Mouse (Mus musculus) regulatory T cell (primary cell): ENCODE data around the gene Tigit.

ENCODE experiments used
- in situ Hi-C: fragments of 300-600 bp; cut with MboI, MseI; formaldehyde crosslinking; loops from one replicate; pipeline ENCODE4 v1.15.1; 2025; ENCODE audit warnings: high pct_unique_total_duplicates

Tigit gene

DNA sequence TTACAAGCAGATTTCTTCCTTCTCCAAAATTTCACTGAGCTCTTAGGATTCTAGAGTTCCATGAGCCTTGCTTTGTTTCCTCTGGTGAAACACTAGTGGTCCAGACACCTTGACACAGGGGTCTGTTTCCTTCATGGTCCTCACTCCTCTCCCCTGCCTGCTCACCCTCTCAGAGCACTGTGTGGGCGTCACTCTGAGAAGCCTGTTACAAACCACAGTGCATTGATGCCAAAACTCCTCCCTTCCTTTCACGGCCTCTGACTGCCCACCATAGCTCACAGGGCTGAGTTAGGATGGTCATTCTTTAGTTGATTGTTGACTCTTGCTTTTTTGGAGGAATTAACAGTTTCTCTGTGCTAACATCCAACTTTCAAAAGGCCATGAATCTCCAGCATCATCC lies 43.6 kb downstream of the Tigit start:
- in situ Hi-C loops = no loop called here

DNA sequence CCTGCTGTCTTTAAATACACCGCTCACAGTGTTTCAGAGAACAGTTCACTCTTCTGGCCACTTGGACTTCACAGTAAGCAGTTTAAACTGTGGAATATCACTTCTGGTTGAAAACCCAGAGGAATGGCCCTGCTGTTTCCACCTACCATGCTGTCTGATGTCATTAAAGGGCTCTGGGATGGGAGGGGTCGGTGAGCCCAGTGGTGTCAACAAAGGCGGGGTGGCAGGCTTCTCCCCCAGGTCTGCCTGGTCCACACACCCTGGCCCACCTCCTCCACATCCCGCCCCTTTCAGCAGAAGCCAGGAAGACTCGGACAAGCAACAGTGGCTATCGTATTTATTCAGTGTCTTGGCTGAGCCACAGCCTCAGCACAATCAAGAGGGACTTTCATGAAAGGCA lies 44.7 kb downstream of the Tigit start:
- in situ Hi-C loops = no loop called here

DNA sequence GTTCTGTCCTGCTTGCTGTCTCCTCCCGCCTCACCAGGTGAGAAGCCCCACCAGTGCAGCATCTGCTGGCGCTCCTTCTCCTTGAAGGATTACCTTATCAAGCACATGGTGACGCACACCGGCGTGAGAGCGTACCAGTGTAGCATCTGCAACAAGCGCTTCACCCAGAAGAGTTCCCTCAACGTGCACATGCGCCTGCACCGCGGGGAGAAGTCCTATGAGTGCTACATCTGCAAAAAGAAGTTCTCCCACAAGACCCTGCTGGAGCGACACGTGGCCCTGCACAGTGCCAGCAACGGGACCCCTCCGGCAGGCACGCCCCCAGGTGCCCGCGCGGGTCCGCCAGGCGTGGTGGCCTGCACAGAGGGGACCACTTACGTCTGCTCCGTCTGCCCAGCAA lies 45.7 kb downstream of the Tigit start:
- in situ Hi-C loops = no loop called here

DNA sequence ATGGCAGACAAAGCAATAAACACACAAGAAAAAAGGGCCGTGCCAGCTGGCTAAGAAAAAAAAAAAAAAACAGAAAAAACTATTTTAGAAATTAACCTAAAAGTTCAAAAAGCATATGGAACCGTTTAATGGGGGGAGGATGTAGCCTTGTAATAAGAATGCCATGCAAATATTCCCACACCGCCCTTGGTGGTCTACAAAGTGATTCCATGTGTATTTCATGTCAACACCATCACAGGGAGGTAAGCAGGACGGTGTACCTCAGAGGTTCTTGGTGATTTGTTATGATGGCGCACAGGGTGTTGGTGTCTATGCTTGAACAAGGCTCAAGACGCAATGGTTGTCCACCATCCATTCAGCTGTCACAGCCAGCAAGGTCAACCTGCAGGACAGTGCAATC lies 46.6 kb downstream of the Tigit start:
- in situ Hi-C loops = no loop called here

DNA sequence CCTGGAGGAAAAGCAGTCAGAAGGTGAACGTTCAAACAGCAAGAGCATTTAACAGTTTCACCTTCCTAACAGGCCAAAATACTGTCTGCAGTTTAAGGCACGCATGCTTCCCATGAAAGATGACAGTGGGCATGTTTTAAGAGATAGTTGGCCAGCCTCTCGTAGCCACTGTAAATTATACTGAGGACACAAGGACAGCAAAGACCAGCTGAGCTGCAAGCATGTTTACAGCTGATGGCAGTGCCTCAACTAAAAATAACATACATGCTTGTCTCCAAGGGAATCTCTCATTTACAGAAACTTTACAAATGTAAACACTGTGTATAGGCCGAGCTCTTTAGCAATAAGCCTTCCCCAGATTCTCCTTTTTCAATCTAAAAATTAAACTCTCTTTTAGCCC lies 47.6 kb downstream of the Tigit start:
- in situ Hi-C loops = no loop called here

DNA sequence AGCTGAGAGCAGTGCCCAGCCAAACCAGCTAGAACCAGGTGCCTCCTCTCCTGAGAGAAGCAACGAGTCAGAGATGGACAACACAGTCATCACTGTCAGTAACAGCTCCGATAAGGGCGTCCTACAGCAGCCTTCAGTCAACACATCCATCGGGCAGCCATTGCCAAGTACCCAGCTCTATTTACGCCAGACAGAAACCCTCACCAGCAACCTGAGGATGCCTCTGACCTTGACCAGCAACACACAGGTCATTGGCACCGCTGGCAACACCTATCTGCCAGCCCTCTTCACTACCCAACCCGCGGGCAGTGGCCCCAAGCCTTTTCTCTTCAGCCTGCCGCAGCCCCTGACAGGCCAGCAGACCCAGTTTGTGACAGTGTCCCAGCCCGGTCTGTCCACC lies 53.6 kb downstream of the Tigit start:
- in situ Hi-C loops = no loop called here

DNA sequence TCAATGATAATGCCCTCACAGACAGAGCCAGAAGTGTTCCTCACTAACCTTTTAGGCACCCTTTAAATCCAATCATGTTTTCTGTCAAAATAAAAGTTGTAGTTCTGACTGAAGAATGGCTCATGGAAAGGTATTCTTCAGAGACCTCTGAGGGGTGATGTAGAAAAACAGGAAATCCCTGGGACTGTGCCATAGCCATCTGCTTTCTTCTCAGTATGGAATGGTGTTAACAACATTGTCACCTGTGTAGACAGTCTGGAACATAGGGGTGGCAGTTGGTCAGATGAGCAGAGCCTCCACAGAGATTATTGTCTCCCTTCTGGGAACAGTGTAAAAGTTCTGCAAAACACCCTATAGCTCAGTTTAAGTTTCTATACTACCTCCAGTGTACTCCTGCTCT lies 55.9 kb downstream of the Tigit start:
- in situ Hi-C loops = no loop called here

DNA sequence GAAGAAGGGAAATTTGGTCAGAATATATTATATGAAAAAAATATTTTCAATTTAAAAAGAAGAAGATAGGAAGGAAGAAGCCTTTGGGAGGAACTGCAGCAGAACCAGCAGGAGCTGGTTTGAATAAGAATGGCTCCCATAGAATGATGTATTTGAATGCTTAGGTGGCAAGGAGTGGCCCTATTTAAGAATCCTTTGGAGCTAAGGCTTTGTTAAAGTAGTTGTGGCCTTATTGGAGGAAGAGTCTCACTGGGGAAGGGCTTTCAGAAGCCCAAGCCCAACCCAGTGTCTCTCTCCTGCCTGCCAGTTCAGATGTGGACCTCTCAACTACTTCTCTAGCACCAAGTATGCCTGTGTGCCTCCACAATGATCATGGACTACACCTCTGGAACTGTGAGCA lies 56.9 kb downstream of the Tigit start:
- in situ Hi-C loops = no loop called here

DNA sequence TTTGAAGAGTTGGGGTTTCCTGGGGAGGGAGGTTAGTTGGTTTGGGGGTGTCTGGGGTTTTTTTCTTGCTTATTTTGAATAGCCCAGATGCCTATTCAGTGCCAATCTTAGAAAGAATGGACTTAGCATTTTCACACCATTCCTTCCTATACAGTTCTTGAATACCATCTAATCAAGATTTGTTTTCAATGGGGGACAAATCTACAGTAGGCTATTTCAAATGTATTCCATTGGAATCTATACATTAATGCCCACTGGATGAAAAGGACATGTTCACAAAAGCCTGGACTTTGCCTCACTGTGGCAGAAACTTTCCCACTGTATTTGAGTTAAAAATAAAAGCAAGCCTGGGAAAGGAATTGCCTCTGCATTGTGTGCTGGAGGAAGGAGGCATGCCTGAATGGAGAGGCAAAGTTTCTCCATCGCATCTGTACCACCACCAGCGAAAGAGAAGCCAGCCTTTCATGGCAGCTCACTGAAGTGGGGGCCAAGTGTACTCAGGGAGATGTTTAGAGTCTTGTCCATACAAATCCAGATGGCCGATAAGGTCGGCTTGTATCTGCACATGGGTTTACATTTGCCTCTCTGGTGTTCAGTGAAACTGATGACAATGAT lies 59.4 kb downstream of the Tigit start:
- in situ Hi-C loops = no loop called here

DNA sequence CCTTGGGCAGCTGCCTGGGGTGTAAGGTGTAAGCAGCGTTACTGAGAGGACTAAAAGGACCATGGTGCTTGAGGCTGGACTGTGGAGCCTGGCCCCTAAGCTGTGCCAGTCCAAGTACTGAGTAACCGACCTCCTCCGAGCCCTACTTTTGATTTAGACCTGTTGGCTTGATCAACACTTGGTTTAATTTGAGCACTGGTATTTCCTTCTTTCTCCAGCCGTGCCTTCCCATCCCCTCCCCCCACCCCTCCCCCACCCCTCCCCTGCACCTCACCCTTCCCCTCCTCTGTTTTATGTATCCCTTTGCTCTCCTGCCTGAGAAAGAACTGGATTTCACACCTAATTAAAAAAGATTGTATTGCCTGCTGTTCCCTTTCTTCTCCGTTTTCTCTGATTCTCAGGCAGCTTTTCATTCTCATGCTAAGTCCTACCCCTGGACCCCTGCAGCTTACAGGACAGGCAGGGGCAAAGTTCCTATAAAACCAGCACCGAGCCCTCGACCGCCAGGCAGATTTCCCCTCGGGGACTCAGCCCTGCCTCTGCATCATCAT lies 60.3 kb downstream of the Tigit start:
- in situ Hi-C loops = no loop called here

DNA sequence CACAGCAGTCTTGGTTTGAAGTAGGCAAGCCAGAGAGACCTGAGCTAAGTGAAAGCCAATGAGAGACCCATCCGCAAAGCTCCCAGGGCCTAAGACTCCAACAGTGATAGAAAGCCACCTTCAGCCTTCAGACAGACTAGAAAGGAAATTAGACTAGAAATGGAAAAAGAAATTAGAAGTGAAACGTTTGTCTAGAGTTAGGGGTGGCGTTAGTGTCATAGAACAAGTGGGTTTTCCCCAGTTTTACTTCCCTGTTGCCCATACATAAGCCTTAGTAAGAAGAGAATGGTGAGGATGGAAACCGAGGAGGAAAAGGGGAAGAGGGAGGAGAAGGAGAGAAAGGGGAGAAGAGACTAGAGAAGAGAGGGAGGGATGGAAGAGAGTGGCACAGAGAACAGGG lies 61.4 kb downstream of the Tigit start:
- in situ Hi-C loops = no loop called here

DNA sequence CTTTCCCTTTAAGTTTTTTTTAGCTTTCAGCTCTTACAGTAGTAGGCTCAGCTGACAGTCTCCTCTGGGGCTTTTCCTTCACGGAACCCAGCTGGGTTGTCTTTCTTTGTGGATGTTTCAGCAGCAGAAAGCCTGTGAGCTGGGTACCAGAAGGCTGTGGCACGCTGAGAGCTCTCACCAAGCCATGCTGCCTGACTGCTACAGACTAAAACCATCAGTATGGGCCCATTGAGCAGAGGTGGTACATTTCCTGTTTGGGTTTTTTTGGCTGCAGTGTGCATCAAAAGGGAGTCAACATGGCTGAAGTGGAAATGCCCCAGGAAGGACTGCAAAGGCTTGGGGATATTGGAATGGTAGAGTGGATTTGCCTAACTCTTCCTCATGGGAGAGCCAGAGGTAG lies 64.2 kb downstream of the Tigit start:
- in situ Hi-C loops = no loop called here
